Mouse (Mus musculus) lung, embryonic 16.5 days (tissue): ENCODE results near the gene Chrna4. TPM values are rescaled to one million over a fixed set of nuclear protein-coding genes. Genes with fewer than 3 reads are reported as not detected.

Experiments used
- ATAC-seq: fragments of 200-750 bp; cut with Nextera tagmentation; 2 replicates; pipeline ENCODE4 v1.8.0; 2017; ENCODE audit warnings: low read depth, mild to moderate bottlenecking, moderate library complexity
- H3K27ac ChIP-seq: fragments of 300-500 bp; sonication (generic); 2 replicates; pipeline ENCODE4 v1.5.1; 2014; ENCODE audit warnings: mild to moderate bottlenecking, control low read depth, low read length
- H3K27me3 ChIP-seq: fragments of 300-500 bp; sonication (generic); 2 replicates; pipeline ENCODE4 v1.6.1; 2014; ENCODE audit warnings: low read depth, low read length, mixed read lengths; ENCODE audit not compliant: control insufficient read depth, insufficient read depth
- H3K36me3 ChIP-seq: fragments of 300-500 bp; sonication (generic); 2 replicates; pipeline ENCODE4 v1.6.1; 2014; ENCODE audit warnings: low read length; ENCODE audit not compliant: control insufficient read depth, insufficient read depth
- H3K4me1 ChIP-seq: fragments of 300-500 bp; sonication (generic); replicated peaks from 2 replicates; pipeline ENCODE4 v1.6.1; 2014; ENCODE audit warnings: low read length, mixed read lengths; ENCODE audit not compliant: control insufficient read depth, insufficient read depth
- H3K4me2 ChIP-seq: fragments of 300-500 bp; sonication (generic); 2 replicates; pipeline ENCODE4 v1.6.1; 2014; ENCODE audit warnings: low read depth, low read length, control low read depth
- H3K4me3 ChIP-seq: fragments of 300-500 bp; sonication (generic); 2 replicates; pipeline ENCODE4 v1.5.1; 2014; ENCODE audit warnings: mild to moderate bottlenecking, low read length, control low read depth
- H3K9ac ChIP-seq: fragments of 300-500 bp; sonication (generic); 2 replicates; pipeline ENCODE4 v1.6.1; 2014; ENCODE audit warnings: low read length, control low read depth
- H3K9me3 ChIP-seq: fragments of 300-500 bp; sonication (generic); 2 replicates; pipeline ENCODE4 v1.6.1; 2016; ENCODE audit warnings: low read length; ENCODE audit not compliant: control insufficient read depth
- WGBS: fragments of 180-500 bp; shearing (Covaris S2); extraction: QIAGEN DNeasy Blood & Tissue Kit; methylation state at CpG from one replicate; pipeline ENCODE4 v1.1.7; 2014; 5-methylcytosine and 5-hydroxymethylcytosine counted together
- polyA plus RNA-seq: library from polyadenylated mRNA; unstranded; fragments of >200 nt; fragmentation: Nextera tagmentation; extraction: Ambion mirVana; gene quantifications from 2 replicates; pipeline ENCODE4 v1.2.1, GENCODE M21; 2015

The Chrna4 gene
- polyA plus RNA-seq, 1 experiment from 2014 or later = 0.46 TPM

DNA sequence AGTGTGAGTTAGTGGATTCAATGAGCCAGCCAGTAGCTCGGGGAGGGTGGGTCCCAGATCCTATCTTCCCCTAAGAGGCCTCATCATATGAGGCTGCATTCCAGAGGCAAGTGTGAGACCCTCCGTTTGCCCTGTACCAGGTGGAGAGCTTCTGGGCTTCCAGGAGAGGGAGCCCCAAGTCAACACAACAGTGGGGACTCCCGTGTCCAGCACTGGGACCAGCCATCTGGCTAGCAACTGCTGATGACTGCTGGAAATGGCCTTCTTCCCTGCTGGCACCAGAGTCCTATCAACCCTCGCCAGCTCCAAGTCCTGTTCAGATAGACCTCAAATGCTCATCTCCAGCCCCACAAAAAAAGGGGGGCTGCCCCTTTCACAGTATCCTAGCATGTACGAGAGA, 10.9 kb downstream of the Chrna4 start:
- ATAC-seq = no peak
- Histone ChIP-seq H3K9me3 (no peaks in the 10 kb centered on the region), H3K36me3 (no peaks in the 10 kb centered on the region), H3K27ac (no peak overlapping the region), H3K4me3 (no peak overlapping the region), H3K9ac (no peak overlapping the region), H3K4me2 (no peak overlapping the region), H3K27me3 (peaks cover 5% of the 10 kb centered on the region; the same call in 1 of the 2 replicates), H3K4me1 (no peaks in the 10 kb centered on the region)
- 30% methylated on average over 5 of the region's 5 CpGs for WGBS

DNA sequence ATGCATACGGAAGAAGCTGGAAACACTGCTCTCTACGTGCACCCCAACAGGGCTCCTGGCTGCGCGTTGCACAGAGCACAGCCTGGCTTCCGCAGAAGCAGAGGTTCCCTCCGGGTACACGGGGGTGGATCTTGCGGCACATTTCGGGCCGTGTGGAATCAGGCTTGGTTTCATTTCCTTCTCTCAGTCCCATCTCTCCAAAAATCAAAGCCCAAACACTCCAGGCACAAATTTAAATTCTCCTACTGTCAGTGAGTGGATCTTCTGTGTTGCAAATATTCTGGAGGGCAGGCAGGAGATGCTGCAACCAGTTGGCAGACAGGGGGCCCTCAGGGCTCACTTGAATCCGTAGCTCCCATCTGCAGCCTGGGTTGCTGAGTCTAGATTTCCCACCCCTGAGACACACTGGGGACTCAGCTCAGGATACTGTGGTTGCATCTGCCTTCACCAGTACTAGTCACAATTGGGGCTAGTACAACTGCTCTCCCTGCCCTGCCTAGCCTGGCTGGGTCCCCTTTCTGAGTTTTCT, 11.9 kb downstream of the Chrna4 start:
- ATAC-seq = no peak
- Histone ChIP-seq H3K4me2 (no peak overlapping the region), H3K4me3 (no peak overlapping the region), H3K9ac (no peak overlapping the region), H3K9me3 (no peaks in the 10 kb centered on the region), H3K4me1 (no peaks in the 10 kb centered on the region), H3K27me3 (no peaks in the 10 kb centered on the region), H3K36me3 (no peaks in the 10 kb centered on the region), H3K27ac (no peak overlapping the region)
- WGBS = 76% methylated on average over 11 of the region's 11 CpGs

- Histone ChIP-seq H3K9me3 (no peaks in the 10 kb centered on the region), H3K27ac (no peak overlapping the region), H3K4me2 (no peak overlapping the region), H3K36me3 (no peaks in the 10 kb centered on the region), H3K27me3 (no peaks in the 10 kb centered on the region), H3K4me1 (no peaks in the 10 kb centered on the region), H3K9ac (no peak overlapping the region), H3K4me3 (no peak overlapping the region)
- ATAC-seq = no peak
- WGBS = 82% methylated on average over 5 of the region's 5 CpGs
These were observed 35.0 kb downstream of the Chrna4 start for GRCm38 (mm10) chr2:181008339-181008738.

GRCm38 (mm10) chr2:181007054-181007453, 36.3 kb downstream of the Chrna4 start:
- 55% methylated on average over 4 of the region's 4 CpGs for WGBS
- H3K36me3 ChIP-seq = no peaks in the 10 kb centered on the region
- no peak for ATAC-seq
- H3K4me3 ChIP-seq = no peak overlapping the region
- H3K27me3 ChIP-seq = no peaks in the 10 kb centered on the region
- H3K9ac ChIP-seq = no peak overlapping the region
- no peak overlapping the region for H3K4me2 ChIP-seq
- H3K27ac ChIP-seq = no peak overlapping the region
- H3K4me1 ChIP-seq = no peaks in the 10 kb centered on the region
- no peaks in the 10 kb centered on the region for H3K9me3 ChIP-seq

DNA sequence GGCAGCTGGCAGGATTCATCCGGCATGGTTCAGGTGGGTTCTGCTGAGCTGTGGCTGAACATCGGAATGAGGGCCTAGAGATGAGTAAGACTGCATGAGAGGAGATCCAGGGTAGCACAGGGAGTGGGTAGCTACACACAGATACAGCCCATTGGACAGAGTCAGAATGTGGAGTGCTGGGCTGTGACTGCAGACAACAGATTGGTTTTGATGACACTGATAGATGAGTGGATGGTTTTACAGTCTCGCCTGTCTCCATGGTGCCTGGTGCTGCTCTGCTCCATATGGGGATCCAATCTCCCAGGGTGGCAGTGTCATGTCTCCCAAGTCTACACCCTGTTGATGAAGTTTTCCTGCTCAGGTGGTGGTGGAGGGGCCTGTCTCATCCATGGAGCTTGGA, 46.4 kb downstream of the Chrna4 start:
- 62% methylated on average over 3 of the region's 3 CpGs for whole genome bisulfite sequencing
- H3K9me3 ChIP-seq = no peaks in the 10 kb centered on the region
- ATAC-seq = 0 out of 2 replicates have a peak, but pooled peaks have one; percentile 1

GRCm38 (mm10) chr2:180996436-180996835, 46.9 kb downstream of the Chrna4 start:
- Histone ChIP-seq H3K27me3 (no peaks in the 10 kb centered on the region), H3K4me1 (no peaks in the 10 kb centered on the region), H3K4me2 (no peak overlapping the region), H3K36me3 (no peaks in the 10 kb centered on the region), H3K27ac (no peak overlapping the region), H3K9ac (no peak overlapping the region), H3K4me3 (no peak overlapping the region), H3K9me3 (no peaks in the 10 kb centered on the region)
- WGBS = 4% methylated on average over 5 of the region's 5 CpGs
- ATAC-seq = peak; percentile 61

More for the DNA sequence above, 46.4 kb downstream of the Chrna4 start:
- no peak overlapping the region for H3K4me2 ChIP-seq
- no peaks in the 10 kb centered on the region for H3K36me3 ChIP-seq
- no peak overlapping the region for H3K4me3 ChIP-seq
- no peak overlapping the region for H3K9ac ChIP-seq
- no peaks in the 10 kb centered on the region for H3K27me3 ChIP-seq
- H3K27ac ChIP-seq = no peak overlapping the region
- no peaks in the 10 kb centered on the region for H3K4me1 ChIP-seq

- 61% methylated on average over 4 of the region's 4 CpGs for WGBS
- no peak overlapping the region for H3K27ac ChIP-seq
- no peaks in the 10 kb centered on the region for H3K36me3 ChIP-seq
- no peak overlapping the region for H3K4me2 ChIP-seq
- H3K4me1 ChIP-seq = no peaks in the 10 kb centered on the region
- H3K4me3 ChIP-seq = no peak overlapping the region
- no peaks in the 10 kb centered on the region for H3K27me3 ChIP-seq
- no peaks in the 10 kb centered on the region for H3K9me3 ChIP-seq
- H3K9ac ChIP-seq = no peak overlapping the region
- no peak for ATAC-seq
These were observed 47.9 kb downstream of the Chrna4 start for GRCm38 (mm10) chr2:180995457-180995856.

DNA sequence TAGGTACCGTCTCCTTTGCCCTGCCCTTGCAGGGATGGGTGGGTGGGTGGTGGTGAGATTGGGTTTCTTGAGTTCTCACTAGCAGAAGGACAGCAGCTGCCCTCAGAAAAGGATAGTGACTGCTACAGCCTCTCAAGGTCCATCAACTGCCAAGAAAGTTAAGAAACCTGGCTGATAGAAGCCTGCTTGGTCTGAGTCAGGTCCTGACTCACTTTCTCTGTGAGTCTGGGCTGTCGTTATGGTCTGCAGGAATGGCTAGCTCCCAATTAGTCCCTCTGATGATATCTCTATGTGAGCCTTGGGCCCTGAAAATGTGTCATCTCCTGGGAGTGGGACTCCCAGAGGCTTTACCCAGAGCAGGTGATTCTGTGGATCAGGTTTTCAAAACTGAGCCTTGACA, 49.0 kb downstream of the Chrna4 start:
- Histone ChIP-seq H3K4me3 (no peak overlapping the region), H3K9ac (no peak overlapping the region), H3K9me3 (no peaks in the 10 kb centered on the region), H3K36me3 (no peaks in the 10 kb centered on the region), H3K4me2 (no peak overlapping the region), H3K27ac (no peak overlapping the region), H3K4me1 (no peaks in the 10 kb centered on the region), H3K27me3 (no peaks in the 10 kb centered on the region)
- 69% methylated on average over 2 of the region's 2 CpGs for WGBS
- ATAC-seq = no peak

DNA sequence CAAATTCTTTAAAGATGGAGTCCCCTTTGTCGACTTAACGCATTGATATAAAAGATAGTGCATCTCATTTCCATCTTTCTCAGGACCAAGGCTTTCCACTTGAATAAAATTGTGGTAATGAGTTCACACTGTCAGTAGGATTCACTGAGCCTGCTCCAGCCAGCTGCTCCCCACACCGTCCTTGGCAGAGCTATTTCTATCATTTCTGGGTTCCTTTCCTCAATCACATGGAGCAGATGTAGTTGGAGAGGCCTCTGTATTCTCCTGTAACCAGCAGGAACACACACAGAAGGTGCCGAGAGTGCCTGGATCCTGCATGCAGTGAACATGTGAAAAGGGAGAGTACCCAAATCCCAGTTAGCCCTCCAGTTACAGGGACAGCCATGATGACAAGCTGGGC, 53.0 kb downstream of the Chrna4 start:
- H3K9me3 ChIP-seq = no peaks in the 10 kb centered on the region
- no peak overlapping the region for H3K9ac ChIP-seq
- WGBS = 70% methylated on average over 4 of the region's 4 CpGs
- no peaks in the 10 kb centered on the region for H3K36me3 ChIP-seq
- H3K4me1 ChIP-seq = no peaks in the 10 kb centered on the region
- no peak overlapping the region for H3K4me3 ChIP-seq
- no peak overlapping the region for H3K4me2 ChIP-seq
- ATAC-seq = no peak
- no peak overlapping the region for H3K27ac ChIP-seq
- H3K27me3 ChIP-seq = no peaks in the 10 kb centered on the region

GRCm38 (mm10) chr2:180988948-180989347, 54.4 kb downstream of the Chrna4 start:
- H3K9ac ChIP-seq = no peak overlapping the region
- no peak overlapping the region for H3K4me3 ChIP-seq
- H3K4me1 ChIP-seq = no peaks in the 10 kb centered on the region
- no peaks in the 10 kb centered on the region for H3K36me3 ChIP-seq
- ATAC-seq = no peak
- WGBS = 67% methylated on average over 1 of the region's 1 CpGs
- H3K27ac ChIP-seq = no peak overlapping the region
- no peaks in the 10 kb centered on the region for H3K27me3 ChIP-seq
- no peak overlapping the region for H3K4me2 ChIP-seq
- no peaks in the 10 kb centered on the region for H3K9me3 ChIP-seq
